Mouse (Mus musculus) kidney, embryonic 15.5 days (tissue): ENCODE results near the gene Gm38655. TPM values are rescaled to one million over a fixed set of nuclear protein-coding genes. Genes with fewer than 3 reads are reported as not detected.

Source experiments
- polyA plus RNA-seq: library from polyadenylated mRNA; unstranded; fragments of >200 nt; fragmentation: Nextera tagmentation; extraction: Ambion mirVana; gene quantifications from 2 replicates; pipeline ENCODE4 v1.2.1, GENCODE M21; 2015

The Gm38655 gene
- polyA plus RNA-seq, 1 experiment from 2014 or later = not detected

Other genes starting within 250 kb of the Gm38655 start
- 24.3 and 31.1 TPM in 2 replicates for gene Mapk8ip3, start 238.5 kb downstream of the Gm38655 start, polyA plus RNA-seq
- gene Jpt2, start 214.8 kb downstream of the Gm38655 start, polyA plus RNA-seq = 219 and 228 TPM in 2 replicates
- gene Cramp1l, start 159.7 kb downstream of the Gm38655 start, polyA plus RNA-seq = 6.6 and 8.1 TPM in 2 replicates
- gene Ift140, start 159.4 kb downstream of the Gm38655 start, polyA plus RNA-seq = 19.2 and 27.6 TPM in 2 replicates
- gene Tmem204, start 91.9 kb downstream of the Gm38655 start, polyA plus RNA-seq = 29.6 and 31.6 TPM in 2 replicates
- 44.4 and 45.3 TPM in 2 replicates for gene Telo2, start 59.5 kb downstream of the Gm38655 start, polyA plus RNA-seq
- gene Ptx4, start 54.7 kb downstream of the Gm38655 start, polyA plus RNA-seq = 0.16 and 0.24 TPM in 2 replicates
- 20.7 and 24.6 TPM in 2 replicates for gene Clcn7, start 42.1 kb downstream of the Gm38655 start, polyA plus RNA-seq
- gene Ccdc154, start 13.0 kb downstream of the Gm38655 start, polyA plus RNA-seq = not detected in 2 replicates
- gene BC003965, start 9.1 kb upstream of the Gm38655 start, polyA plus RNA-seq = 33.0 and 35.0 TPM in 2 replicates
- 9.0 and 10.5 TPM in 2 replicates for gene Unkl, start 12.9 kb upstream of the Gm38655 start, polyA plus RNA-seq
- 44.4 and 46.4 TPM in 2 replicates for gene Gnptg, start 64.7 kb upstream of the Gm38655 start, polyA plus RNA-seq
- 47.0 and 53.4 TPM in 2 replicates for gene Tsr3, start 64.7 kb upstream of the Gm38655 start, polyA plus RNA-seq
- 1.1 and 3.9 TPM in 2 replicates for gene Baiap3, start 80.9 kb upstream of the Gm38655 start, polyA plus RNA-seq
- 669 and 677 TPM in 2 replicates for gene Ube2i, start 99.2 kb upstream of the Gm38655 start, polyA plus RNA-seq
- 0.40 and 0.55 TPM in 2 replicates for gene Prss34, start 122.9 kb upstream of the Gm38655 start, polyA plus RNA-seq
- gene Prss28, start 133.2 kb upstream of the Gm38655 start, polyA plus RNA-seq = not detected in 2 replicates
- not detected in 2 replicates for gene Prss29, start 143.2 kb upstream of the Gm38655 start, polyA plus RNA-seq
- gene Tpsab1, start 170.1 kb upstream of the Gm38655 start, polyA plus RNA-seq = 0.18 and 0.44 TPM in 2 replicates
- 1.9 and 2.2 TPM in 2 replicates for gene Tpsb2, start 190.8 kb upstream of the Gm38655 start, polyA plus RNA-seq
- gene Tpsg1, start 193.8 kb upstream of the Gm38655 start, polyA plus RNA-seq = 0.47 and 1.5 TPM in 2 replicates